Mouse (Mus musculus) cortical plate, adult 2 months (tissue): ENCODE measurements at regions not wholly inside any gene's neighbourhood (a gene's known extent, or its start where the extent isn't known, plus 50 kb on each side); places are given as distances from the start of the nearest gene placed in this dataset.
A peak's percentile ranks its signal among the peaks of the same experiment; 100 is the strongest.

Source experiments
- H3K27ac ChIP-seq: fragments of 200-500 bp; 2 replicates; pipeline ENCODE4 v1.5.1; 2012; ENCODE audit warnings: low read length, control low read depth, inconsistent platforms; ENCODE audit not compliant: insufficient read depth
- H3K4me1 ChIP-seq: fragments of 200-500 bp; 2 replicates; pipeline ENCODE4 v1.6.1; 2011; ENCODE audit warnings: low read length; ENCODE audit not compliant: control insufficient read depth, insufficient read depth
- H3K4me3 ChIP-seq: fragments of 200-500 bp; 2 replicates; pipeline ENCODE4 v1.5.1; 2011; ENCODE audit warnings: mild to moderate bottlenecking, low read length, control low read depth; ENCODE audit not compliant: insufficient read depth
- CTCF ChIP-seq: fragments of 200-500 bp; IDR thresholded peaks from 2 replicates; pipeline ENCODE4 v1.5.1; 2011; ENCODE audit warnings: mild to moderate bottlenecking, control low read depth, low read length; ENCODE audit not compliant: insufficient read depth; ENCODE audit errors: extremely low read depth
- POLR2A ChIP-seq: fragments of 200-500 bp; IDR thresholded peaks from 2 replicates; pipeline ENCODE4 v1.6.1; 2011; ENCODE audit warnings: mild to moderate bottlenecking, low read length, control low read depth; ENCODE audit not compliant: insufficient read depth; ENCODE audit errors: extremely low read depth

GRCm38 (mm10) chr10:14333344-14333743 lies 212.1 kb downstream of the Adgrg6 start:
- TF ChIP-seq CTCF: no peak
- TF ChIP-seq POLR2A: no peak
- H3K4me1 ChIP-seq: peaks cover 11% of the 10 kb centered on the region
- H3K27ac ChIP-seq: no peak overlapping the region; the same call in 1 of the 2 replicates
- no peak overlapping the region for H3K4me3 ChIP-seq

- H3K4me1 ChIP-seq: peaks cover 11% of the 10 kb centered on the region
- 0 out of 2 replicates have a peak overlapping the region, but pooled peaks have one; percentile 38 for H3K27ac ChIP-seq
- TF ChIP-seq CTCF: no peak; the same call in 1 of the 2 replicates
- no peak overlapping the region for H3K4me3 ChIP-seq
These were observed 212.8 kb downstream of the Adgrg6 start for GRCm38 (mm10) chr10:14332688-14333117.

GRCm38 (mm10) chr10:14328846-14329245 lies 216.6 kb downstream of the Adgrg6 start:
- TF ChIP-seq CTCF: no peak
- no peak overlapping the region for H3K27ac ChIP-seq
- H3K4me1 ChIP-seq: peaks cover 11% of the 10 kb centered on the region
- H3K4me3 ChIP-seq: no peak overlapping the region

- H3K4me1 ChIP-seq: peaks cover 5% of the 10 kb centered on the region
- H3K27ac ChIP-seq: no peak overlapping the region
- TF ChIP-seq CTCF (no peak), POLR2A (no peak)
- no peak overlapping the region for H3K4me3 ChIP-seq
These were observed 219.2 kb downstream of the Adgrg6 start for GRCm38 (mm10) chr10:14326229-14326628.

GRCm38 (mm10) chr10:14321503-14321902 lies 224.0 kb downstream of the Adgrg6 start:
- no peaks in the 10 kb centered on the region; the same call in 1 of the 2 replicates for H3K4me1 ChIP-seq
- H3K4me3 ChIP-seq: no peak overlapping the region
- no peak overlapping the region for H3K27ac ChIP-seq
- TF ChIP-seq POLR2A (no peak), CTCF (peak; percentile 78)

- Histone ChIP-seq H3K27ac (peak overlapping the region; percentile 89), H3K4me3 (no peak overlapping the region), H3K4me1 (peaks cover 2% of the 10 kb centered on the region)
- TF ChIP-seq CTCF (no peak), POLR2A (no peak)
These were observed 230.2 kb downstream of the Adgrg6 start for GRCm38 (mm10) chr10:14315232-14315631.

- Histone ChIP-seq H3K27ac (peak overlapping the region; percentile 85), H3K4me1 (peaks cover 2% of the 10 kb centered on the region), H3K4me3 (no peak overlapping the region)
- no peak for TF ChIP-seq CTCF
- 0 out of 2 replicates have a peak, but pooled peaks have one; percentile 51 for TF ChIP-seq POLR2A
These were observed 230.9 kb downstream of the Adgrg6 start for GRCm38 (mm10) chr10:14314607-14315006.

- H3K4me1 ChIP-seq: peaks cover 2% of the 10 kb centered on the region
- H3K4me3 ChIP-seq: no peak overlapping the region
- TF ChIP-seq POLR2A (no peak), CTCF (no peak)
- H3K27ac ChIP-seq: peak overlapping the region; percentile 85
These were observed 231.4 kb downstream of the Adgrg6 start for GRCm38 (mm10) chr10:14314004-14314581.

GRCm38 (mm10) chr10:14312959-14313358 lies 232.5 kb downstream of the Adgrg6 start:
- no peak for TF ChIP-seq CTCF
- no peak for TF ChIP-seq POLR2A
- Histone ChIP-seq H3K27ac (no peak overlapping the region), H3K4me1 (peaks cover 2% of the 10 kb centered on the region), H3K4me3 (no peak overlapping the region)

- no peak for TF ChIP-seq CTCF
- TF ChIP-seq POLR2A: no peak
- Histone ChIP-seq H3K4me3 (no peak overlapping the region), H3K27ac (no peak overlapping the region), H3K4me1 (peaks cover 2% of the 10 kb centered on the region)
These were observed 233.5 kb downstream of the Adgrg6 start for GRCm38 (mm10) chr10:14311962-14312361.
